Mouse (Mus musculus): ENCODE measurements around the gene Creb3l4. TPM values are rescaled to one million over a fixed set of nuclear protein-coding genes. Genes with fewer than 3 reads are reported as not detected.

Gene Creb3l4
- total RNA-seq (2023) = not detected

DNA sequence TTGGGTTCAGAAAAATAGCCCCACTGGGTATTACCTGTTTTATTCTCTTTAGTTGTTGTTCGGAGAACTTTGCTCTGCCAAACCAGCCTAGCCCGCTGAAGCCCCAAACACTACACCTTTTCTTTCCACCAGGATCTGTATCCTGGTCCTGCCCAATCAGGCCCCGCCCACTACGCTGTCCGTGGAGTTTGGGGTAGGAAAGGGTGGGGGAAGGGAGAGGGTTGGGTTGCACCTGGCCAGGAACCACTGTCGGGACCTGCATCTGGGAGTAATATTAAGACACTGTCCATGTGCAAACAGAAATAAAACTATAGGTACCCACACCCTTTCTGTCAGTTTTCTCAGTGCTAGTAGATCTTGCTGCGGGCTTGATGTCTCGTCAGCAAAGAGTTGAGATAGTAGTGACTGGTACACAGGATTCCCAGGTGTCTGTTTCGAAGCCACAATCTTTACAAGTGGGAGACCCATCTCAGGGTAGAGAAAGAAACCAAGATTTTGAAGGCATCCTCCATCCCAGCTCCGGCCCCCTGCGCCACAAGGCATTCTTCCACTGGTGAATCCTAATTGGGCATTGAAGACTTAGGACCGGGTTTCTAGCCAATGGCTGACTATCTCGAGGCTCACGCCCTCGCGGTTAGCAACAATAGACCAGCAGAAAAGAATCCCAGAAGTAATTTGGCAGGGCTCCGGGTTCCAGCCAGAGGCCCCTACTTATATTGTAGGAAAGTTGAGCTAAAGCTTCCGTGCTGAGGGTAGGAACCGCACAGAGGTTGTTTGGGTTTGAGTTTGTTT is at the start of gene Creb3l4:
Gene Creb3l4, minus strand, starts transcription at position 529 of the 792 bp plus-strand sequence.

DNA sequence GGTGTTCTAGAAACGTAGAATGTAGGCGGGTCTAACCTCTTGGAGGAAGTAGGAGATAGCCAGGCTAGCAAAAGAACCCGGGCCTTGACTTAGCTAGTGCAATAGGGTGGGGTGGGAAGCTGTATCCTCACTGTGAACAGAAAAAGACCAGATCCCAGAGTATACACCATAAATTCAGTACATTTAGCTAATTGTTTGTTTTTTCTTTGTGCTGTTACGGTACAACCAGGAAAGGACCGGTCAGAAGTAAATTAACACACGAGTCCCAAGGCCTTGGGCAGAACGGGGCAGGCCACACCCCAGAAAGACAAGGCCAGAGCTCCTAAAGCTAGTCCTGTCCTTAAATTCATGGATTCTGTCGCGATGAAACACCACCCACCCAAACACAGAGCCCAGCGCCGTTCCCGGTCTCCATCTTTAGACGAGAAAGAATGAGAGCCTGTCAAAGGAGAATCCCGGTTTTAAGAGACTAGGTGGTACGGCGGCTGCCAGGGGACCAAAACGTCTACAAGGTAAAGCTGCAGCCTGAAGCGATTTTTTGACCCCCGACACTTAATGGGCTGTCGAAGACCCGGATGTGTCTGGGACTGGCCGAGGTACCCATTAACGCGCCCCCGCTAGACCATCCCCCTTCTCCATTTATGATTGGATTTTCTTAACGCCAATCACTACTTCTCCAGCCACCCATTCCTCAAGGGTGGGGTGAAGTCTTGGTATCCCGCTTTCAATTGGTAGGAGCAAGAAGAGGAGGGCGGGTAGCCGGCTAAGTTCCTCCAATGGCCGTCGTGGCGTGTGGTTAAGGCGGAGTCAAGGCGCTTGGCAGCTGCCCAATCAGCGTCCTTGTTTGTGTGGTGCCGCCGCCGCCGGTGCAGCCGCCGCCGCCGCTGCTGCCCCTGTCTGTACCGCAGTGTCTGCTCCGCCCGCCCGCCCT is 49.3 kb upstream of the Creb3l4 start, which contains the start of gene Gatad2b:
Gene Gatad2b, plus strand, starts transcription at position 834 of the 931 bp plus-strand sequence.

DNA sequence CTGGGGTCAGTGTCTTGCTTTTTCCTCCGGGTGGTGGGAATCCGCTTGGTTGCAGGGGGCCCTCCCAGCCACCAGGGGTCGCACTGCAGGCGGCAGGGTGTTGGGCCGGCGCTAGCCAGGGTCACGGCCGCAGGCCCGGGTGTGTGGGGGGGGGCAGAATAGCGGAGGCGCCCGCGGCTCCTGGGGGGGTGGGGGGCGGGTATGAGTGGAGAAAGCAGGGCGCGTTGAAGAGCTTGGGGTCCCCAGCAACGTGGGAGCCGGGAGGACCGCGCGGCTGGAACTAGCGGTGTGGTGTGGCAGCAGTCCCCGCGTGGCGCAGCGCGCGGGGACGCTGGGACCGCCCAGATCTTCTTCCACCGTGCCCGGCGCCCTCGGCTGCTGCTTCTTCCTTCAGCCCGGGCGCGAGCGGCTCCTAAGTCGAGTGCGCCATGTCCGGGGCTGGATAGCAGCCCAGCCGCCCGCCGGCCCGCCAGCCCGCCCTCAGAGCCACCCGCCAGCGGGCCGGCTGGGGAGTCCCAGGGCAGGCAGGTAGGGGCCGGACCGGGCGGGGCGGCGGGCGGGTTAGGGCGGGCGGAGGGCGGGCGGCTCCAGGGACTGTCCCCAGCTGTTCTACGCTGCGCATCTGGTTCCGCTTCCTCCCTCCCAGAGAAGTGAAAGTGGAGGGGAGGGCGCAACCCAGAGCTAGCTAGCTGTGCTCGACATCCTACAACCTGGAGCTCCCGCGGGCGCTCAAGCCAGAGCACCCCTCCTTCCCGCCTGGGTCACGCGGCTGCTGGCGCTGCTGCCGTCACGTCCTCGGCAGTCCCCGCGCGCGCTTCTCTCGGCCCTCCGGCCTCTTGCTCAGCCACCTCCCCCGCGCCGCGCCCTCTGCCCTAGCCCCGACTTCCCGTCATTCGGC is 22.0 kb upstream of the Creb3l4 start, which contains the start of gene Dennd4b:
Gene Dennd4b, plus strand, starts transcription at position 152 of the 898 bp plus-strand sequence.

DNA sequence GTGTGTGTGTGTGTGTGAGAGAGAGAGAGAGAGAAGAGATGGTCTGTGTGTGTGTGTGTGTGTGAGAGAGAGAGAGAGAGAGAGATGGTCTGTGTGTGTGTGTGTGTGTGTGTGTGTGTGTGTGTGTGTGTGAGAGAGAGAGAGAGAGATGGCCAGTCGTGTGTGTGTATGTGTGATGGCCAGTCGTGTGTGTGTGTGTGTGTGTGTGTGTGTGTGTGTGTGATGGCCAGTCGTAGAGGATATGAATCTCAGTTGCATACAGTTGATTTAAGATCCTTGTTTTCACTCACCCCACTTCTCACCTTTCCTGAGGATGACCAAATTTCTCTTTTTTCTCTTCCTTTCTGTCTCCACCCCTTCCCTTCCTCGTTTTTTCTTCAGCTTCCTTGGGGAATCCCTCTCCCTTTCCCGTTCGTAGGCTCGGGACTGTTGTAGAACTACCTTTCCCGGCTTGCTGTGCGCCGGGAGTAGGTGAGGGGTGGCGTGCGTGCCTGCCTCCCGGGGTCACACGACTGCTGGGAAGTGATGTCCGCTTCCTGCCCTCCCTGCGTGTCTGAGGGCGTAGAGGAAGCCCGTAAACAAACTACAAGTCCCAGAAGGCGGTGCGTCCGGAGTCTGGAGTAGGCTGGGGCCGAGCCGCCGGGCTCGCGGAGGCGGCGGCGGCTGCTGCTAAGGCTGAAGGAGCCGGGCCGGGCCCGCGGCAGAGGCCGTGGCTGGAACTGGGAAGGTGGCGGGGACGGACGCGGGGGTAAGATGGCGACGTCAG is 10.5 kb upstream of the Creb3l4 start, which contains the start of gene Crtc2:
Gene Crtc2, plus strand, starts transcription at position 511 of the 766 bp plus-strand sequence.

DNA sequence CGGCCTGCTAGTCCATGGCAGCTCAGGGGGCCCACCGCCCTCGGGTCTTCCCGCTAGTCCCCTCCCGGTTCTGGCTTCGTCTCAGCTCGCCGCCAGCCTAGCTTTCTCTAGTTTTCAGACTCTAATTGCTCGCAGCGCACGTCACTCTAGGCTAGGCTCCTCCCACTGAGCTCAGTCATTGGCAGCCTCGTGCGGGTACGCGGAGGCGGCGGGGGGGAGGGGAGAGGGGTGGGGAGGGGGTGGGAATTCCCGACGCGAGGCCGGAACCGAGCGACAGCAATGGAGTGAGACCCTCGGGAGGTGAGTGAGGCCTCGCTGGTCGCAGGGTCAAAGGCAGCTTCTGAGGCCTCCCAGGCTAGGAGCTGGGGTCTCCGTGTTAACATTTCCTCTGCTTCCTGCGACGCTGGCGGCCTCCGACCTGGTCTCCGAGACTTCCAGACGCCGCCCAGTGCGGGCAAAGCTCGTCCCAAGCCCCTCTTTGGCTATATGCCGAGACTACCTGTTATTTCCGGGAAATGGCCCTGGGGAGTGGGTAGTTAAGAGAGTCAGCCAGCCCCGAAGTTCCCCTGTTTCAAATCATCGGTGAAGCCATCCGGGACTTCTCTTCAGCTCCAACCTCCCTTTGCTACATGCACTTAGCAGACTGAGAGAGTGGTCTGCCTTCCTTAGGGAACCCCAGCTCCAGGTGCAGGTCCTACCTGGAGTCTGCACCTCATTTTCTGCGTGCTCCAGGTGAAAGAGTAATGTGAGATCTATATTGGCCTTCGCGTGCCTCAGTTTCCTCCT is 4.8 kb upstream of the Creb3l4 start, which contains the start of gene Slc39a1:
Gene Slc39a1, plus strand, starts transcription at position 213 of the 786 bp plus-strand sequence.

DNA sequence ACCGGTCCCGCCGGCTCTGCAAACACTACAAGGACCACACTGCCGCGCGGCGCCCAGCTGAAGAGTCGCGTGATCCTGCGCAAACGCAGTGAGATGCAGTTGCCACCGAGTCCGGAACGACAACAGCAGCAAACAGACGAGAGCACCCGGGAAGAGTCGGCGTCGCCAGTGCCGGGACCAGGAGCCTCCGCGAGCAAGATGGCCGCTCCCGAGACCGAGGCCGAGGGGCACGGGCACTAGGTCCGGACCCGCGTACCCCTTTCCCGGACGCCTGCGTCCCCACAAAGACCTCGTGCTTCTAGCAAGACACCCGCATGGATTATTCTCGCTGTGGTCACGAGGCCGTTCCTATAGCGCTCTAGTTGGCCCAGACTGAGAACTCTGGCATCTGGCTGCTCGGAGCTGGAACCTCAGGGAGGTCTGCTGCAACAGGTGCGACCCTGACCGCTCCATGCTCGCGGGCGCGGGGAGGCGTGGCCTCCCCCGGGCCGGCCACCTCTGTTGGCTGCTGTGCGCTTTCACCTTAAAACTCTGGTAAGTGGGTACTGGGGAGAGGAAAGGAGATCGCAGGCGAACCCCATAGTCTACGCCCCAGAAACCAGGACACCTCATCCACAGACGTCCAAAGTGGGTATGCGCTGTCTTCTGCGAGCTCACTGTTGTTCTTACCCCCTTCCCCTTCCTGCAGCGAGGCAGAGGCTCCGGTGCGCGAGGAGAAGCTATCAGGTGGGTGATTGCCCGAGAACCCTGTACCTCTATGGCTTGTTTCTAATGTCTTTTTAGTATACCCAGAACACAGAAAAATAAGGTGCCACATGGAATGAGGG is 11.6 kb downstream of the Creb3l4 start, which contains the start of gene Jtb:
Gene Jtb, plus strand, starts transcription at position 91 of the 827 bp plus-strand sequence.

DNA sequence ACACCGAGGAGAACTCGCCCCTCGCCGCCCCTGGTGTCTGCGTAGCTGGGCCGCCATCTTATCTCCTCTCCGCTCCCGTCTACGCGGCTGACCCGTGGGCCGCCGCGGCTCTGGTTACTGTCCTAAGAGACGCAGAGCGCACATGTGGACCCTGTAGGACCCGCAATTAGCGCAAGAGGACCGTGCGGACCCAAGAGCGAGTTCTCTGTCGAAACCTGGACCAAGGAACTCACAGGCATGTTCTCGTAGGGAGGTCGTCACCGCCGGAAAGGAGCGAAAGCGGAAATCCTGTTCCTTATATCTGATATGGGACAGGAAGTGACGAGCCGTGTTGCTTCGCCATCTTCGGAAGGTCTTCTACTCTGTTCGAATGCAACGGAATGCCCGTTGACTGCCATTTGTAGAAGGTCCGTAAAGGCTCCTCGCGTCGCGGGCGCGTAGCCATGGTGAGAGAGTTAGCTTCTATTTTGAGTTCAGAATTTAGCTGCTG is 29.9 kb downstream of the Creb3l4 start, which contains the start of the genes Rps27 and Rab13:
Gene Rps27, minus strand, starts transcription at position 275 of the 490 bp plus-strand sequence.
Gene Rab13, plus strand, starts transcription at position 319 of the 490 bp plus-strand sequence.

Other genes with a start within 250 kb of the Creb3l4 start
- 10 to 100 TPM; 37.6 to 45.4 TPM for gene Hax1, start 244.7 kb downstream of the Creb3l4 start, total RNA-seq (2023)
- 10 to 100 TPM; 47.6 to 50.8 TPM for gene 4933434E20Rik, start 191.9 kb downstream of the Creb3l4 start, total RNA-seq (2023)
- gene Ubap2l, start 190.9 kb downstream of the Creb3l4 start, total RNA-seq (2023) = 100 to 1,000 TPM; 127 to 154 TPM
- 100 to 1,000 TPM; 808 to 885 TPM for gene Tpm3, start 170.9 kb downstream of the Creb3l4 start, total RNA-seq (2023)
- under 1 TPM; 0.77 to 0.84 TPM for gene Nup210l, start 139.4 kb downstream of the Creb3l4 start, total RNA-seq (2023)
- gene Rps27, start 29.9 kb downstream of the Creb3l4 start, total RNA-seq (2023) = 1,000 to 10,000 TPM; 1,765 to 1,918 TPM
- gene Rab13, start 29.8 kb downstream of the Creb3l4 start, total RNA-seq (2023) = 1 to 10 TPM; 2.3 to 3.9 TPM
- gene Jtb, start 11.9 kb downstream of the Creb3l4 start, total RNA-seq (2023) = 10 to 100 TPM; 27.6 to 30.9 TPM
- gene Slc39a1, start 4.7 kb upstream of the Creb3l4 start, total RNA-seq (2023) = 10 to 100 TPM; 21.0 to 22.9 TPM
- gene Crtc2, start 10.7 kb upstream of the Creb3l4 start, total RNA-seq (2023) = 10 to 100 TPM; 59.8 to 70.4 TPM
- 10 to 100 TPM; 49.7 to 67.2 TPM for gene Dennd4b, start 21.7 kb upstream of the Creb3l4 start, total RNA-seq (2023)
- gene Gatad2b, start 49.7 kb upstream of the Creb3l4 start, total RNA-seq (2023) = 10 to 100 TPM; 63.0 to 70.9 TPM
- gene Slc27a3, start 146.4 kb upstream of the Creb3l4 start, total RNA-seq (2023) = 1 to 10 TPM; 1.3 to 1.6 TPM
- 10 to 100 TPM; 41.6 to 47.1 TPM for gene Ints3, start 190.1 kb upstream of the Creb3l4 start, total RNA-seq (2023)
- gene Npr1, start 222.4 kb upstream of the Creb3l4 start, total RNA-seq (2023) = under 1 TPM; 0.24 to 0.53 TPM
- gene Ilf2, start 232.6 kb upstream of the Creb3l4 start, total RNA-seq (2023) = 10 to 100 TPM; 48.3 to 54.9 TPM
- gene Snapin, start 247.5 kb upstream of the Creb3l4 start, total RNA-seq (2023) = 10 to 100 TPM; 29.9 to 34.6 TPM

Data from neutrophil, adult 59 days (primary cell).